Comparison of ENCODE assay signal across 19 mouse cellular contexts in the genomic region with DNA sequence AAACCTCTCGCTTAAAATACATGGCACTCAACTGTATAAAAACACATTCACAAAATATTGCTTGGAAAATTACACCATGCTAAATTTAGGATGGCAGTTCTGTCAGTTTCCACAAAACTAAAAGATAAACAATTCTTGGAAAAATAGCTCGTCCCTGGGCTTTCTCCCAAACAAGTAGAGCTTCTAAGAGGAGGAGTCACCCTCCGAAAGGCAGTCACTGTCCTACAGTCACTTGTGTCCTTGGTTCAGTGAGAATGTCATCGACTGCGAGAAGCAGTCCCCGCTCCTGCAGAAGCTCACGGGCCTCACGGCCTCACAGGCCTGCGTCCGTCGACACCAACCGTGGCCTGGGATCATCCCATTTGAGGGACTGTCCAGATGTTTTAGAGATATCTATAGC. TPM values are rescaled to one million over a fixed set of nuclear protein-coding genes. Genes with fewer than 3 reads are reported as not detected.
A peak's percentile ranks its signal among the peaks of the same experiment; 100 is the strongest.
DNase-seq lines count a peak whose midpoint lies in the region; ATAC-seq and TF ChIP-seq lines count a peak whose summit lies in the region.
"Had no signal": no experiment of that assay in that cellular context is flagged by ENCODE, and none has a peak within 500 bp of the region (broad histone marks: within the 10 kb centered on the region; RNA-seq: fewer than 3 reads in every experiment).

No protein-coding gene starts in this region.

- H3K36me3 ChIP-seq in kidney, adult 2 months (ENCODE audit: control insufficient read depth, insufficient read depth, low read length), result no peaks in the 10 kb centered on the region
- no peaks in the 10 kb centered on the region for H3K36me3 ChIP-seq in heart, postnatal 0 days (replicated peaks; ENCODE audit: control insufficient read depth, insufficient read depth, low read length)
- H3K36me3 ChIP-seq: hindbrain, embryonic 12.5 days; intestine, embryonic 15.5 days had no signal

- ATAC-seq in frontal cortex, adult (ENCODE audit: low TSS enrichment), result peak; percentile 81
- ATAC-seq in heart, postnatal 0 days (ENCODE audit: insufficient read depth, low read depth), result no peak
- ATAC-seq: forebrain, embryonic 14.5 days; intestine, embryonic 15.5 days had no signal

- TF ChIP-seq POLR2A in kidney, adult 2 months (IDR thresholded peaks at IDR 0.05; ENCODE audit: low read depth, low read length), result no peak

- TF ChIP-seq CTCF in kidney, adult 2 months (conservative IDR thresholded peaks at IDR 0.05; ENCODE audit: insufficient read depth, insufficient read length, low read depth, low read length), result no peak
- no peak for TF ChIP-seq CTCF in heart, postnatal 0 days (IDR thresholded peaks at IDR 0.05; ENCODE audit: low read depth)

- H3K4me3 ChIP-seq in kidney, adult 2 months (ENCODE audit: insufficient read depth, low read depth, low read length), result no peak overlapping the region
- no peak overlapping the region for H3K4me3 ChIP-seq in heart, postnatal 0 days (ENCODE audit: low read depth, low read length)
- H3K4me3 ChIP-seq: hindbrain, embryonic 12.5 days; intestine, embryonic 15.5 days had no signal

- H3K9ac ChIP-seq in heart, postnatal 0 days (replicated peaks; ENCODE audit: low read depth, low read length), result no peak overlapping the region; the same call in 1 of the 2 replicates
- H3K9ac ChIP-seq: hindbrain, embryonic 12.5 days; intestine, embryonic 15.5 days had no signal

- no peak for TF ChIP-seq EP300 in heart, postnatal 0 days (IDR thresholded peaks at IDR 0.05; ENCODE audit: low read depth)

- no peak overlapping the region for H3K4me2 ChIP-seq in heart, postnatal 0 days (ENCODE audit: low read depth, low read length)
- H3K4me2 ChIP-seq: hindbrain, embryonic 12.5 days had no signal

- no peak for DNase-seq in frontal cortex, postnatal 10 days (ENCODE audit: low spot score in 2 of 2)
- DNase-seq in kidney, adult 2 months, result peak; percentile 44
- DNase-seq in kidney, adult 11 months, result no peak
- peak; percentile 54 for DNase-seq in adipocyte (ENCODE audit: low spot score)
- no peak for DNase-seq in heart, postnatal 0 days (ENCODE audit: low spot score)
- DNase-seq in thymus, postnatal 14 days, result no peak
- DNase-seq: B cell, adult 2 months; cerebellum, adult 2 months; gastrocnemius, postnatal 10 days; kidney, postnatal 4 days; layer of hippocampus, postnatal 36 days; left cerebral cortex, postnatal 4 days; midbrain, embryonic 14.5 days; right cerebral cortex, postnatal 25 days; thymus, postnatal 4 days had no signal

- H3K9me3 ChIP-seq in heart, postnatal 0 days (replicated peaks; ENCODE audit: control insufficient read depth, low read length), result no peaks in the 10 kb centered on the region
- H3K9me3 ChIP-seq: hindbrain, embryonic 12.5 days; intestine, embryonic 15.5 days had no signal

- H3K4me1 ChIP-seq in kidney, adult 2 months (ENCODE audit: control insufficient read depth, insufficient read depth, low read length), result peaks cover 20% of the 10 kb centered on the region
- peaks cover 73% of the 10 kb centered on the region for H3K4me1 ChIP-seq in heart, postnatal 0 days (ENCODE audit: control insufficient read depth, insufficient read depth)

- H3K27me3 ChIP-seq in kidney, adult 2 months (replicated peaks; ENCODE audit: control insufficient read depth, insufficient read depth, low read length), result no peaks in the 10 kb centered on the region
- no peaks in the 10 kb centered on the region for H3K27me3 ChIP-seq in heart, postnatal 0 days (ENCODE audit: control insufficient read depth, insufficient read depth, low read length)
- H3K27me3 ChIP-seq: hindbrain, embryonic 12.5 days; intestine, embryonic 15.5 days had no signal

- WGBS in kidney, adult 2 months, result 67% methylated on average over 12 of the region's 12 CpGs
- 27% methylated on average over 12 of the region's 12 CpGs for WGBS in heart, postnatal 0 days

- peak overlapping the region; percentile 61; the same call in 1 of the 2 replicates for H3K27ac ChIP-seq in kidney, adult 2 months (ENCODE audit: insufficient read depth, low read depth, low read length)
- peak overlapping the region; percentile 87 for H3K27ac ChIP-seq in heart, postnatal 0 days (ENCODE audit: low read depth)
- H3K27ac ChIP-seq: hindbrain, embryonic 12.5 days had no signal

RNA-seq across cellular contexts. Expression of a gene that starts 40.1 kb away (rescaled TPM):
- 26.9 and 28.0 TPM in 2 replicates for polyA plus RNA-seq in kidney, adult 2 months (2012; rRNA removed)
- 33.3 and 37.8 TPM in 2 replicates for total RNA-seq in heart, postnatal 0 days (2014; rRNA removed; ENCODE audit: low replicate concordance)
- polyA plus RNA-seq in heart, postnatal 0 days (2015; fragmentation: Nextera tagmentation; extraction: Ambion mirVana), result 23.6 and 25.5 TPM in 2 replicates

Comparison
In these comparisons a context has a peak if more than half of its experiments do, and no peak if none do; other contexts are left out.
1. DNase-seq: peak in kidney, adult 2 months (single experiment) and adipocyte (single experiment); none in frontal cortex, postnatal 10 days (0 of 2), kidney, adult 11 months (single experiment), heart, postnatal 0 days (single experiment) and thymus, postnatal 14 days (single experiment).